Mouse (Mus musculus) liver, adult 2 months (tissue): ENCODE measurements around the gene Col6a5.

ENCODE experiments used
- CTCF ChIP-seq: fragments of 200-500 bp; IDR thresholded peaks from 2 replicates; pipeline ENCODE4 v1.5.1; 2011; ENCODE audit warnings: low read depth, low read length, control low read depth
- POLR2A ChIP-seq: fragments of 200-500 bp; IDR thresholded peaks from 2 replicates; pipeline ENCODE4 v1.6.1; 2011; ENCODE audit warnings: low read length, control low read depth; ENCODE audit not compliant: insufficient read depth; ENCODE audit errors: extremely low read depth

- TF ChIP-seq CTCF (no peak), POLR2A (no peak)
Observed at GRCm38 (mm10) chr9:105959116-105959515, 1.3 kb downstream of the Col6a5 start.
